Mouse (Mus musculus) lung, adult 2 months (tissue): ENCODE data around the gene Il18bp. TPM values are rescaled to one million over a fixed set of nuclear protein-coding genes. Genes with fewer than 3 reads are reported as not detected.

Source experiments
- DNase-seq: peaks from one replicate; pipeline ENCODE4 v3.0.0; 2022
- H3K4me1 ChIP-seq: fragments of 200-500 bp; 2 replicates; pipeline ENCODE4 v1.6.1; 2011; ENCODE audit warnings: low read length; ENCODE audit not compliant: control insufficient read depth, insufficient read depth
- H3K4me3 ChIP-seq: fragments of 200-500 bp; replicated peaks from 2 replicates; pipeline ENCODE3; 2011; ENCODE audit warnings: low read depth, mild to moderate bottlenecking, control low read depth, low read length; ENCODE audit errors: extremely low read depth
- CTCF ChIP-seq: fragments of 200-500 bp; IDR thresholded peaks from 2 replicates; pipeline ENCODE4 v1.5.1; 2011; ENCODE audit warnings: mild to moderate bottlenecking, low read length, control low read depth; ENCODE audit not compliant: insufficient read depth
- POLR2A ChIP-seq: fragments of 200-500 bp; IDR thresholded peaks from 2 replicates; pipeline ENCODE4 v1.6.1; 2011; ENCODE audit warnings: low read depth, mild to moderate bottlenecking, control low read depth, low read length, borderline replicate concordance; ENCODE audit errors: extremely low read depth
- WGBS: fragments of 180-500 bp; shearing (Covaris S2); methylation state at CpG from one replicate; pipeline ENCODE4 v1.1.7; 2018; 5-methylcytosine and 5-hydroxymethylcytosine counted together
- polyA plus RNA-seq: library from polyadenylated mRNA; depleted of rRNA; stranded (reverse); fragments of >200 nt; gene quantifications from 2 replicates; pipeline ENCODE4 v1.2.3, GENCODE M21; 2012; rRNA removed

The Il18bp gene
- polyA plus RNA-seq, 1 experiment: 12.0 TPM

DNA sequence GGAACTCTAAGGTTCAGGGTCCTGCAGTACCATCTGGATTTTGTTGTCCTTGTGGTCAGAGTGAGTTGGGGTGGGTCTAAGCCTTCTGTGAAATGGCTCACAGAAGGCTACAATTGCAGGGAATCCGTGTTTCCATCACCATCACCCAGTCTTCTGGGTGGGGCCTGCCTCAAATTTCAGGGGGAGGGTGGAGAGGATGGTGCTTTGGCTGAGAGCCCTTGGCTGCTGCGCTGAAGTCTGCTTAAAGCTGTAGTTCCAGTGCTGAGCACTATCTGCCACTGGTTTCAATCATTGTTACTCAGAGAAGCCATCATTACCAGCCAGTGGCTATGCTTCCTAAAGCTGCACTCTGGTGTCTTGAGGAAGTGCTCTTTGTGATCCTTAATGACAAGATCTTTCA, 44.0 kb downstream of the Il18bp start:
- TF ChIP-seq CTCF (no peak), POLR2A (no peak)
- Histone ChIP-seq H3K4me1 (peaks cover 8% of the 10 kb centered on the region), H3K4me3 (no peak overlapping the region)
- whole genome bisulfite sequencing: 8% methylated on average over 2 of the region's 2 CpGs
- DNase-seq: no peak

- no peak for TF ChIP-seq POLR2A
- no peak for TF ChIP-seq CTCF
- Histone ChIP-seq H3K4me3 (no peak overlapping the region), H3K4me1 (peaks cover 8% of the 10 kb centered on the region)
- 45% methylated on average over 3 of the region's 3 CpGs for WGBS
- DNase-seq: no peak
Measured at GRCm38 (mm10) chr7:101973730-101974129, 44.8 kb downstream of the Il18bp start.

DNA sequence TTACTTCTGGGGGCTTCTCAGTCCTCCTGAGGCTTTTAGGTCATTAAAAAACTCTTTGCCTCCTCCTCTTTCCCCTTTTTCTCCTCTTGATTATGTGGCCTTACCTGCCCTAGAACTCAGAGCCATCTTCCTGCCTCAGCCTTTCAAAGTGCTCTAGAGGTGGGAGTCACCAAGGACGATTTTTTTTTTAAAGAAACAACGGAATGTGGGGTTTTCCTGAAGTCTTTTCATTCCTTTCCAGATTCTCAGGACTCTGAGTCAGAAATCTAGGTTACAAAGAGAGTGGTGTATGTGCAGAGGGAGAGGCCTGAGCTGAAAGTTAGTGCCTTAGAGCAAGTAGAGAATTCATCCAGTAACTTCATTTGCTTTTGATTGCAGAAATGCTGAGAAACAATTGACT, 46.8 kb downstream of the Il18bp start:
- TF ChIP-seq CTCF (no peak), POLR2A (no peak)
- DNase-seq: no peak
- H3K4me1 ChIP-seq: peaks cover 8% of the 10 kb centered on the region
- no peak overlapping the region for H3K4me3 ChIP-seq
- 15% methylated on average over 2 of the region's 2 CpGs for WGBS

- peak; percentile 76 for DNase-seq
- under 1% methylated on average over 19 of the region's 19 CpGs for WGBS
Measured at GRCm38 (mm10) chr7:101970821-101971461, 47.5 kb downstream of the Il18bp start.

DNA sequence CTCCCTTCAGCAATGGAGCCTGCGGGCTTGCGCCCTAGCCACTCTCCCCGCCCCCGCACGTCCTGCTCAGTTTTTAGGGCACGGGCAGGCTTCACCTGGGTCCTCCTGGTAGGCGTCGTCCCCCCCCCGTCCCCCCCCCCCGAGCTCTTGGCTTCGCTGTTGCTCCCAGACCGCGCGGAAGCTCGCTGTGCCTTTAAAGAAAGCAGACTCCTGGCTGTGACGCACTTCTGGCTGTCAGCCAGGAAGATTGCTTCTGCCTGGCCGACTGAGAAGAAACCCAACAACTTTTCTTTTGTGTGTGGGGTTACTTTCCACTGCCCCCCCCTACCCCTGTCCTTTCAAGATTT, 48.1 kb downstream of the Il18bp start:
- WGBS: 0% methylated on average over 17 of the region's 17 CpGs
- peak; percentile 86 for DNase-seq
- H3K4me3 ChIP-seq: peak overlapping the region; percentile 90
- TF ChIP-seq CTCF (no peak), POLR2A (peak; percentile 46; the same call in 1 of the 2 replicates)
- H3K4me1 ChIP-seq: peaks cover 8% of the 10 kb centered on the region

More at GRCm38 (mm10) chr7:101970821-101971461, 47.5 kb downstream of the Il18bp start:
- TF ChIP-seq POLR2A: peak; percentile 50; the same call in 1 of the 2 replicates
- TF ChIP-seq CTCF: no peak
- Histone ChIP-seq H3K4me1 (peaks cover 8% of the 10 kb centered on the region), H3K4me3 (peak overlapping the region; percentile 90)

DNA sequence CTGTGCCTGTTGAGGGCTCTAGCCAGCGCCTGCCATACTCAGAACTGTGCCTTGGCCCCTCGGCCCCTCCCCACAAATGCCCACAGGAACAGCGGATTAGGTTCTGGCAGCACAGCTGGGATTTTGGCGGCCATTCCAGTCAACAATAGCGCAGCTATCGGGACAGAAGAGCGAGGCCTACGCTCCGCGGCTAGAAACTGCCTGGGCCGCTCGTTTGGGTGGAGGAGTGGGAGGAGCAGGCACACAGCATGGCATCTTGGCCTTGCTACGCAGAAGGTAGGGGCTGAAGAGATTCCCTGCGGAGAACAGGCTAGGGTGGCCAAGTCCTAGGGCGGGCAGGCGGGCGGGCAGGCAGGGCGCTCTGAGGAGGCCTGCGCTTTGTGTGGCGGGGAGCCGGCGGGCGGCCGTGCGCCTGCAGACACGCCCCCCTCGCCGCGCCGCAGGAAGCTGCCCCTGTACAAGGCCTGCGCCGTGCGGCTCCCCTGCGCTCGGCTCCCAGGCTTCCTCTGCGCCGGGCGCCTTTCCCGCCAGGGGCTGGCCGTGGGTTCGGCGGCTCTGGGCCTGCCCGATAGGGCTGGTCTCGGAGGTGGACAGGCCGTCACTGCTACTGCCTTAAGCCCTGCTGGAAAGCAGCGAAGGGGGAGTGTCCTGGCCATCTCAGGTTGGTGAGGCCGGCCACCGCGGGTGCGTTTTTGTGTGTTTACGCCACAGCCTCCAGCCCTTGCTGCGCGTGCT, 48.6 kb downstream of the Il18bp start:
- peak overlapping the region; percentile 90 for H3K4me3 ChIP-seq
- peak; percentile 60; the same call in 1 of the 2 replicates for TF ChIP-seq POLR2A
- TF ChIP-seq CTCF: no peak
- WGBS: under 1% methylated on average over 53 of the region's 53 CpGs
- peaks cover 4% of the 10 kb centered on the region; the same call in 1 of the 2 replicates for H3K4me1 ChIP-seq
- DNase-seq: peak; percentile 87

DNA sequence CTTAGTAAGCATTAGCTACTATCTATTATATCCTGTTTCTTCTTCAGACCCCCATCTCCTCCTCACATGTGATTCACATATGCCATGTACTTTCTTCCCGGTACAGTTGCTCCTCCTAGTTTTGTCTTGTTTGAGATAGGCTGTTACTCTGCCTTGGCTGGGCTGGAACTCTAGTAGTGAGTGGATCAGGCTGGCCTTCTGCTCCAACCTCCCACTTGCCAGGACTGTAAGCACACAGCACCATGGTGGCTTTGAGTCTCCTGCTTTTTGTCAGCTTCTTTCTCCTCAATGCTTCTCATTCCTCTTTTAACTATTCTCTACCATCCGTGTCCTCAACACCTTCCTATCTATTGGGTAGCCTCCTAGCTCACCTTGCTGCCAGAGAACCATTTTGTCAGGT, 49.7 kb downstream of the Il18bp start:
- no peak for TF ChIP-seq CTCF
- no peak for TF ChIP-seq POLR2A
- H3K4me1 ChIP-seq: peaks cover 2% of the 10 kb centered on the region; the same call in 1 of the 2 replicates
- 49% methylated on average over 2 of the region's 2 CpGs for WGBS
- H3K4me3 ChIP-seq: no peak overlapping the region
- no peak for DNase-seq

- Histone ChIP-seq H3K4me1 (no peaks in the 10 kb centered on the region; the same call in 1 of the 2 replicates), H3K4me3 (no peak overlapping the region)
- TF ChIP-seq POLR2A (no peak), CTCF (no peak)
- no peak for DNase-seq
- WGBS: 71% methylated on average over 1 of the region's 1 CpGs
Measured at GRCm38 (mm10) chr7:101967256-101967655, 51.2 kb downstream of the Il18bp start.

GRCm38 (mm10) chr7:101965606-101966005, 52.9 kb downstream of the Il18bp start:
- Histone ChIP-seq H3K4me1 (no peaks in the 10 kb centered on the region; the same call in 1 of the 2 replicates), H3K4me3 (no peak overlapping the region)
- TF ChIP-seq POLR2A (no peak), CTCF (no peak)
- DNase-seq: no peak
- WGBS: 27% methylated on average over 2 of the region's 2 CpGs

Other genes starting within 250 kb of the Il18bp start
- not detected in 2 replicates for gene Phox2a, start 200.4 kb downstream of the Il18bp start, polyA plus RNA-seq
- 84.3 TPM in 2 replicates for gene Inppl1, start 180.5 kb downstream of the Il18bp start, polyA plus RNA-seq
- 11.8 and 12.6 TPM in 2 replicates for gene Folr2, start 161.5 kb downstream of the Il18bp start, polyA plus RNA-seq
- gene Anapc15, start 155.0 kb downstream of the Il18bp start, polyA plus RNA-seq: 21.1 and 36.2 TPM in 2 replicates
- gene Folr1, start 147.9 kb downstream of the Il18bp start, polyA plus RNA-seq: 0.67 and 1.2 TPM in 2 replicates
- 171 and 205 TPM in 2 replicates for gene Lamtor1, start 112.8 kb downstream of the Il18bp start, polyA plus RNA-seq
- gene Tomt, start 112.3 kb downstream of the Il18bp start, polyA plus RNA-seq: 0.06 TPM in 1 of 2 replicates, not detected in the other
- 28.9 and 36.5 TPM in 2 replicates for gene Lrrc51, start 84.8 kb downstream of the Il18bp start, polyA plus RNA-seq
- 80.1 and 93.4 TPM in 2 replicates for gene Numa1, start 84.6 kb downstream of the Il18bp start, polyA plus RNA-seq
- gene Rnf121, start 46.8 kb upstream of the Il18bp start, polyA plus RNA-seq: 20.5 and 31.9 TPM in 2 replicates
- 14.8 and 18.9 TPM in 2 replicates for gene Xndc1, start 46.8 kb upstream of the Il18bp start, polyA plus RNA-seq
- 3.0 and 3.5 TPM in 2 replicates for gene Xntrpc, start 47.0 kb upstream of the Il18bp start, polyA plus RNA-seq
- not detected in 2 replicates for gene Trpc2, start 64.4 kb upstream of the Il18bp start, polyA plus RNA-seq
- gene Art1, start 83.1 kb upstream of the Il18bp start, polyA plus RNA-seq: 7.3 and 15.7 TPM in 2 replicates
- gene Art5, start 90.8 kb upstream of the Il18bp start, polyA plus RNA-seq: 0.27 and 1.2 TPM in 2 replicates
- gene Chrna10, start 98.1 kb upstream of the Il18bp start, polyA plus RNA-seq: 1.6 and 1.9 TPM in 2 replicates
- gene Nup98, start 191.5 kb upstream of the Il18bp start, polyA plus RNA-seq: 14.2 and 17.8 TPM in 2 replicates
- gene Pgap2, start 191.5 kb upstream of the Il18bp start, polyA plus RNA-seq: 147 and 180 TPM in 2 replicates
- gene Rhog, start 237.4 kb upstream of the Il18bp start, polyA plus RNA-seq: 101 and 113 TPM in 2 replicates
- 74.0 and 78.7 TPM in 2 replicates for gene Stim1, start 249.1 kb upstream of the Il18bp start, polyA plus RNA-seq